8 mouse cellular contexts compared by ENCODE assay signal in the genomic region with DNA sequence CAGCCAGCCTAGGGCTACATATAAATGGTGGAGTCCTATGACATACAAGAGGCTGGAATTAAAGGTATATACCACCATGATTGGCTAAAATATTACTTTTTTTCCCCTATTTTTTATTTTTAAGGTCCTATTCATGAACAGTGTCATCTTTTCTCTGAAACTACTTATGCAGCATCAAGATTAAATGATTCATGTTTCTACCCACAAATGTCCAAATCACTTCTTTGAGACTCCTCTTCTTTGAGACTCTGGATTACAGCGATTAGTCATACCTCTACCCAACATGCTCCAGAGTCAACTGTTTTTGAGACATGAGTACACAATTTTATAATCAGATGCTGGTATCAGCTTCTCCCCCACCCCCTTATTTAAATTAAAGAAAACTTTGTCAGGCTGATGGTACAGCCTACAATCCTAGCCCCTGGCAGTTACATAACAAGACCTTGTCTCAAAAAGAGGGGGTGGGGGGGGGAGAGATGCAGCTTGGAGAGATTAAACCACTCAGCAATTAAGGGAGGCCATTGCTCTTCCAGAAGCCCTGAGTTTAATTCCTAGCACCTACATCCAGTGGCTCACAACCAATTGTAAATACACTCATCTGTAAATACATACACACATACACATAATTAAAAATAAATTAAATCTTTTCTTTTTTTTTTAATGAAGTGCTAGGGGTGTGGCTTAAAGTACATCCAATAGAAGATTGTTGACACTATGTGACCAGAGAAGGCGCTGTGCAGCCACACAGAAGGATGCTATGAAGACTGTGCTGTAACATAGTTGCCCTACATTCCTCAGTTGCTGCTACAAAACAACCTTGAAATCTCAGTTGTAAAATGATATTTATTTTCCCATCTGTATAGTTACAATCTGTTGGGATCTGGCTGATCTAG. TPM values are rescaled to one million over a fixed set of nuclear protein-coding genes. Genes with fewer than 3 reads are reported as not detected.
DNase-seq lines count a peak whose midpoint lies in the region; ATAC-seq and TF ChIP-seq lines count a peak whose summit lies in the region.

No protein-coding gene starts in this region.

- DNase-seq in adrenal gland, postnatal 14 days, result peak; percentile 36
- DNase-seq in adrenal gland, postnatal 25 days, result no peak
- peak; percentile 40 for DNase-seq in neural tube, embryonic 11.5 days (ENCODE audit: low spot score)
- no peak for DNase-seq in neural tube, embryonic 10.5 days (ENCODE audit: extremely low spot score, low spot score)
- peak; percentile 35 for DNase-seq in forebrain, postnatal 0 days
- DNase-seq in liver, postnatal 0 days, result no peak
- DNase-seq in retina, embryonic 14.5 days (ENCODE audit: low spot score), result peak; percentile 58
- DNase-seq in urinary bladder, postnatal 4 days (ENCODE audit: low spot score in 2 of 2), result no peak

- no peak overlapping the region for H3K4me3 ChIP-seq in neural tube, embryonic 11.5 days (ENCODE audit: low read depth, low read length)
- peak overlapping the region; percentile 11; the same call in 1 of the 2 replicates for H3K4me3 ChIP-seq in forebrain, postnatal 0 days (ENCODE audit: low read depth, low read length)
- H3K4me3 ChIP-seq in liver, postnatal 0 days (ENCODE audit: low read depth, low read length), result no peak overlapping the region

- WGBS in neural tube, embryonic 11.5 days, result 23% methylated on average over 2 of the region's 2 CpGs
- WGBS in forebrain, postnatal 0 days, result 5% methylated on average over 2 of the region's 2 CpGs
- 18% methylated on average over 2 of the region's 2 CpGs for WGBS in liver, postnatal 0 days (ENCODE audit: insufficient replicate concordance)

- H3K36me3 ChIP-seq in neural tube, embryonic 11.5 days (ENCODE audit: control insufficient read depth, insufficient read depth, low read length), result no peaks in the 10 kb centered on the region
- H3K36me3 ChIP-seq in forebrain, postnatal 0 days (ENCODE audit: insufficient read depth), result no peaks in the 10 kb centered on the region
- H3K36me3 ChIP-seq in liver, postnatal 0 days (replicated peaks; ENCODE audit: insufficient read depth, low read length), result peaks cover 13% of the 10 kb centered on the region; the same call in 1 of the 2 replicates

- H3K9me3 ChIP-seq in neural tube, embryonic 11.5 days (ENCODE audit: control insufficient read depth, low read length), result no peaks in the 10 kb centered on the region
- H3K9me3 ChIP-seq in forebrain, postnatal 0 days (ENCODE audit: low read length), result no peaks in the 10 kb centered on the region
- H3K9me3 ChIP-seq in liver, postnatal 0 days (ENCODE audit: low read length), result no peaks in the 10 kb centered on the region

- ATAC-seq in neural tube, embryonic 11.5 days (ENCODE audit: insufficient read depth, low FRiP score, low TSS enrichment), result peak; percentile 37; the same call in 1 of the 2 replicates
- no peak for ATAC-seq in forebrain, postnatal 0 days
- ATAC-seq in liver, postnatal 0 days, result peak; percentile 26

- H3K27me3 ChIP-seq in neural tube, embryonic 11.5 days (ENCODE audit: control insufficient read depth, insufficient read depth, low read length), result no peaks in the 10 kb centered on the region
- H3K27me3 ChIP-seq in forebrain, postnatal 0 days (ENCODE audit: insufficient read depth, low read length), result no peaks in the 10 kb centered on the region; the same call in 1 of the 2 replicates
- 0 out of 2 replicates have a peak, but pooled peaks cover 2% of the 10 kb centered on the region for H3K27me3 ChIP-seq in liver, postnatal 0 days (ENCODE audit: insufficient read depth, low read length)

- no peaks in the 10 kb centered on the region for H3K4me1 ChIP-seq in neural tube, embryonic 11.5 days (ENCODE audit: control insufficient read depth, insufficient read depth, low read length)
- no peaks in the 10 kb centered on the region for H3K4me1 ChIP-seq in forebrain, postnatal 0 days (ENCODE audit: insufficient read depth)
- H3K4me1 ChIP-seq in liver, postnatal 0 days (ENCODE audit: insufficient read depth), result peaks cover 11% of the 10 kb centered on the region

- no peak overlapping the region for H3K4me2 ChIP-seq in neural tube, embryonic 11.5 days (ENCODE audit: low read depth)
- peak overlapping the region; percentile 66 for H3K4me2 ChIP-seq in forebrain, postnatal 0 days (ENCODE audit: low read depth)
- peak overlapping the region; percentile 87 for H3K4me2 ChIP-seq in liver, postnatal 0 days (ENCODE audit: low read depth, low read length)

- H3K9ac ChIP-seq in neural tube, embryonic 11.5 days (ENCODE audit: low read length), result no peak overlapping the region
- no peak overlapping the region for H3K9ac ChIP-seq in forebrain, postnatal 0 days
- H3K9ac ChIP-seq in liver, postnatal 0 days (replicated peaks), result peak overlapping the region; percentile 61; the same call in 1 of the 2 replicates

- no peak for TF ChIP-seq EP300 in liver, postnatal 0 days (IDR thresholded peaks at IDR 0.05; ENCODE audit: low read depth)

- TF ChIP-seq CTCF in forebrain, postnatal 0 days (IDR thresholded peaks at IDR 0.05; ENCODE audit: low read depth), result peak; percentile 41
- TF ChIP-seq CTCF in liver, postnatal 0 days (IDR thresholded peaks at IDR 0.05; ENCODE audit: low read depth), result peak; percentile 70

- H3K27ac ChIP-seq in neural tube, embryonic 11.5 days (ENCODE audit: low read depth, low read length), result no peak overlapping the region
- H3K27ac ChIP-seq in forebrain, postnatal 0 days (ENCODE audit: low read depth, low read length), result peak overlapping the region; percentile 50
- H3K27ac ChIP-seq in liver, postnatal 0 days (ENCODE audit: low read depth), result peak overlapping the region; percentile 76

RNA-seq across cellular contexts. Expression of a gene that starts 14.3 kb away (rescaled TPM):
- total RNA-seq in adrenal gland, postnatal 14 days (2021), result 0.41 and 2.7 TPM in 2 replicates
- not detected in 2 replicates for total RNA-seq in adrenal gland, postnatal 25 days (2021)
- 0.82 and 1.1 TPM in 2 replicates for polyA plus RNA-seq in neural tube, embryonic 11.5 days (2014; fragmentation: Nextera tagmentation; extraction: Ambion mirVana)
- not detected in 2 replicates for total RNA-seq in forebrain, postnatal 0 days (2014; rRNA removed)
- not detected in 2 replicates for polyA plus RNA-seq in forebrain, postnatal 0 days (2015; fragmentation: Nextera tagmentation; extraction: Ambion mirVana)
- polyA plus RNA-seq in liver, postnatal 0 days (2015; fragmentation: Nextera tagmentation; extraction: Ambion mirVana), result 14.3 and 14.8 TPM in 2 replicates

RNA-seq across cellular contexts. Expression of a gene that starts 26.6 kb away (rescaled TPM):
- 86.9 and 98.4 TPM in 2 replicates for total RNA-seq in adrenal gland, postnatal 14 days (2021)
- total RNA-seq in adrenal gland, postnatal 25 days (2021), result 90.8 and 107 TPM in 2 replicates
- polyA plus RNA-seq in neural tube, embryonic 11.5 days (2014; fragmentation: Nextera tagmentation; extraction: Ambion mirVana), result 134 and 137 TPM in 2 replicates
- total RNA-seq in forebrain, postnatal 0 days (2014; rRNA removed), result 200 and 230 TPM in 2 replicates
- polyA plus RNA-seq in forebrain, postnatal 0 days (2015; fragmentation: Nextera tagmentation; extraction: Ambion mirVana), result 76.4 and 110 TPM in 2 replicates
- polyA plus RNA-seq in liver, postnatal 0 days (2015; fragmentation: Nextera tagmentation; extraction: Ambion mirVana), result 7.6 and 8.3 TPM in 2 replicates

RNA-seq across cellular contexts. Expression of a gene that starts 30.2 kb away (rescaled TPM):
- total RNA-seq in adrenal gland, postnatal 14 days (2021), result 15.1 and 16.2 TPM in 2 replicates
- 18.1 and 18.3 TPM in 2 replicates for total RNA-seq in adrenal gland, postnatal 25 days (2021)
- polyA plus RNA-seq in neural tube, embryonic 11.5 days (2014; fragmentation: Nextera tagmentation; extraction: Ambion mirVana), result 17.0 and 17.9 TPM in 2 replicates
- 8.8 and 12.8 TPM in 2 replicates for total RNA-seq in forebrain, postnatal 0 days (2014; rRNA removed)
- polyA plus RNA-seq in forebrain, postnatal 0 days (2015; fragmentation: Nextera tagmentation; extraction: Ambion mirVana), result 14.6 and 16.2 TPM in 2 replicates
- polyA plus RNA-seq in liver, postnatal 0 days (2015; fragmentation: Nextera tagmentation; extraction: Ambion mirVana), result 6.8 and 7.1 TPM in 2 replicates

Comparison
In these comparisons a context has a peak if more than half of its experiments do, and no peak if none do; other contexts are left out.
1. DNase-seq: peak in adrenal gland, postnatal 14 days (single experiment), neural tube, embryonic 11.5 days (single experiment), forebrain, postnatal 0 days (single experiment) and retina, embryonic 14.5 days (single experiment); none in adrenal gland, postnatal 25 days (single experiment), neural tube, embryonic 10.5 days (single experiment), liver, postnatal 0 days (single experiment) and urinary bladder, postnatal 4 days (0 of 2).